Mouse (Mus musculus): ENCODE measurements around the gene Gm4553. TPM values are rescaled to one million over a fixed set of nuclear protein-coding genes. Genes with fewer than 3 reads are reported as not detected.
A peak's percentile ranks its signal among the peaks of the same experiment; 100 is the strongest.
"Not testable (repeated sequence)": the region's sequence is repeated elsewhere in the genome, so short reads cannot be mapped to it uniquely, and the experiment has no call there.

Gene Gm4553
- total RNA-seq, 4 experiments from 2014 or later, result not detected

- DNase-seq (ENCODE audit: low spot score in 2 of 2), result not testable (repeated sequence)
Measured at GRCm38 (mm10) chr7:142135934-142136333, 29.6 kb downstream of the Gm4553 start, which contains the start of gene Gm39115. Gene Gm39115 (minus strand): TSS chr7:142136034.

- DNase-seq (ENCODE audit: low spot score in 2 of 2), result peak in 1 of 2 experiments; percentile 19
Measured at GRCm38 (mm10) chr7:142134206-142134995, 31.1 kb downstream of the Gm4553 start.

GRCm38 (mm10) chr7:142128843-142129242 is 36.7 kb downstream of the Gm4553 start:
- no peak for DNase-seq (ENCODE audit: low spot score in 2 of 2)

GRCm38 (mm10) chr7:142120629-142121028 is 44.9 kb downstream of the Gm4553 start, which contains the start of gene Gm45618:
Gene Gm45618 (minus strand): TSS chr7:142120729.
- not testable (repeated sequence) for DNase-seq (ENCODE audit: low spot score in 2 of 2)

GRCm38 (mm10) chr7:142119632-142120031 is 45.9 kb downstream of the Gm4553 start:
- DNase-seq (ENCODE audit: low spot score in 2 of 2), result no peak

Other genes with a start within 250 kb of the Gm4553 start
- gene Tollip, start 247.2 kb downstream of the Gm4553 start, total RNA-seq (2022), result 100 to 1,000 TPM; 102 to 118 (median 106) TPM
- 100 to 1,000 TPM; 158 to 183 (median 169) TPM for gene Brsk2, start 216.0 kb downstream of the Gm4553 start, total RNA-seq (2022)
- gene Mob2, start 104.7 kb downstream of the Gm4553 start, total RNA-seq (2022), result 10 to 100 TPM; 28.9 to 34.4 (median 30.9) TPM
- 100 to 1,000 TPM; 103 to 110 (median 106) TPM for gene Dusp8, start 69.9 kb downstream of the Gm4553 start, total RNA-seq (2022)
- not detected for gene Gm45618, start 45.0 kb downstream of the Gm4553 start, total RNA-seq (2022)
- not detected for gene Gm39115, start 29.7 kb downstream of the Gm4553 start, total RNA-seq (2022)
- not detected for gene Gm45337, start 21.1 kb downstream of the Gm4553 start, total RNA-seq (2022)
- gene Gm29735, start 8.6 kb downstream of the Gm4553 start, total RNA-seq (2022), result not detected
- not detected for gene Krtap5-2, start 10.3 kb upstream of the Gm4553 start, total RNA-seq (2022)
- gene Gm10153, start 24.6 kb upstream of the Gm4553 start, total RNA-seq (2022), result not detected
- not detected for gene Krtap5-3, start 35.6 kb upstream of the Gm4553 start, total RNA-seq (2022)
- not detected for gene Gm7579, start 46.1 kb upstream of the Gm4553 start, total RNA-seq (2022)
- not detected for gene Krtap5-5, start 64.2 kb upstream of the Gm4553 start, total RNA-seq (2022)
- gene Gm40460, start 75.3 kb upstream of the Gm4553 start, total RNA-seq (2022), result not detected
- gene Gm2431, start 92.6 kb upstream of the Gm4553 start, total RNA-seq (2022), result not detected
- gene Gm4559, start 108.6 kb upstream of the Gm4553 start, total RNA-seq (2022), result not detected
- not detected for gene Krtap5-1, start 131.4 kb upstream of the Gm4553 start, total RNA-seq (2022)
- gene Krtap5-4, start 137.8 kb upstream of the Gm4553 start, total RNA-seq (2022), result not detected
- gene Ifitm10, start 208.0 kb upstream of the Gm4553 start, total RNA-seq (2022), result 10 to 100 TPM; 33.3 to 40.3 (median 35.8) TPM
- 10 to 100 TPM in 2 of 4 experiments, 1 to 10 TPM in 2; 2.0 to 27.5 (median 16.4) TPM for gene Gm49369, start 216.9 kb upstream of the Gm4553 start, total RNA-seq (2022)
- gene Ctsd, start 222.3 kb upstream of the Gm4553 start, total RNA-seq (2022), result 1,000 to 10,000 TPM in 2 of 4 experiments, 100 to 1,000 TPM in 2; 302 to 1,974 (median 897) TPM